Mouse (Mus musculus): ENCODE data around the gene Calhm5.

GRCm38 (mm10) chr10:34095147-34095546 is 1.2 kb downstream of the Calhm5 start:
- TF ChIP-seq CTCF (IDR thresholded peaks at IDR 0.05; ENCODE audit: control insufficient read depth, insufficient read depth, insufficient read length) = no peak
- no peak for TF ChIP-seq MYOG (IDR thresholded peaks at IDR 0.05; ENCODE audit: control insufficient read depth, extremely low read depth, insufficient read length)
- no peak for TF ChIP-seq MYOD1 (IDR thresholded peaks at IDR 0.05; ENCODE audit: control insufficient read depth, insufficient read length, low read depth)
- no peak for TF ChIP-seq USF1 (IDR thresholded peaks at IDR 0.05; ENCODE audit: low read depth)
- TF ChIP-seq FOSL1 (IDR thresholded peaks at IDR 0.05; ENCODE audit: insufficient read depth, low read length, poor library complexity, severe bottlenecking) = no peak
- no peak for TF ChIP-seq MAX (IDR thresholded peaks at IDR 0.05)
- TF ChIP-seq CEBPB (IDR thresholded peaks at IDR 0.05; ENCODE audit: low read depth) = no peak
